Mouse (Mus musculus): ENCODE data around the gene Wnt3a.
"Not testable (repeated sequence)": the region's sequence is repeated elsewhere in the genome, so short reads cannot be mapped to it uniquely, and the experiment has no call there.

The Wnt3a gene

GRCm38 (mm10) chr11:59216955-59217354, 73.6 kb downstream of the Wnt3a start:
- no peak for DNase-seq

GRCm38 (mm10) chr11:59212892-59213494, 77.6 kb downstream of the Wnt3a start:
- DNase-seq, result no peak

DNA sequence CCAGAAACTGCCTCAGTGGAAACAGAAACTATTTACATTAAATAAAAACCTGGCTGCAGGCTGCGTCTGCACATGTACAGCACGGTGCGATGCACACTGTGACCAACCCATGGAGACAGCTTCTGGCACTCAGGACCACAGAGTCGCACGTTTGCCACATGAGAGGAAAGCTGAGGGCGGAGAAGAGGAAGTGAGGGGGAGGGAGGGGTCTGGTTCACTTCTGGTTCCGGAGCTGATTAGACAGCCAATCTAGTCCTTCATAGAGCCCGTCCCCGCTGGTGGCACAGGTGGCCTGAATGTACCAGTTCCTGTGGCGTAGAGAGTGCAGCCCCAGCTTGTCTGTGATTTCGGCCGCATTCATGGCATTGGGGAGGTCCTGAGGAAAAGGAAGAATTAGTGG, 78.2 kb downstream of the Wnt3a start:
- peak; percentile 59 for DNase-seq

- not testable (repeated sequence) for DNase-seq
Measured at GRCm38 (mm10) chr11:59211561-59211960, 79.0 kb downstream of the Wnt3a start.

DNA sequence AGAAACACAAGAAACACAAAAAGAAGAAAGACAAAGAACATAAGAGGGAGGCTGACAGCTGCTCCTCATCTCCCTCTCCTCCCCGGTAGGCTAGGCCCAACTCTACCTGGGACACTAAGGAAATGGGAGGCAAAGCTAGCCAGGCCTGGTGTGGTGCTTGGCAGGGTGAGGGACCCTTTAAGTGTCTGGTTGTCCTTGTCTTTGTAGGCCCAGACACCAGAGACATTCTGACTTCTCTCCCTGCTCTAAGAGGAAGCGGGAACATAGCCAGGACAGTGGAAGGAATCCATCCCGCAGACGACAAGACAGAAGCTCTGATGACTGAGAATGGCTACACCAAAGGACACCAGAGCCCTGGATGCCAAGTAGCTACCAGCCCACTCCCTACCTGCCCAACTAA, 80.5 kb downstream of the Wnt3a start:
- no peak for DNase-seq

GRCm38 (mm10) chr11:59209580-59209979, 81.0 kb downstream of the Wnt3a start:
- no peak for DNase-seq

DNA sequence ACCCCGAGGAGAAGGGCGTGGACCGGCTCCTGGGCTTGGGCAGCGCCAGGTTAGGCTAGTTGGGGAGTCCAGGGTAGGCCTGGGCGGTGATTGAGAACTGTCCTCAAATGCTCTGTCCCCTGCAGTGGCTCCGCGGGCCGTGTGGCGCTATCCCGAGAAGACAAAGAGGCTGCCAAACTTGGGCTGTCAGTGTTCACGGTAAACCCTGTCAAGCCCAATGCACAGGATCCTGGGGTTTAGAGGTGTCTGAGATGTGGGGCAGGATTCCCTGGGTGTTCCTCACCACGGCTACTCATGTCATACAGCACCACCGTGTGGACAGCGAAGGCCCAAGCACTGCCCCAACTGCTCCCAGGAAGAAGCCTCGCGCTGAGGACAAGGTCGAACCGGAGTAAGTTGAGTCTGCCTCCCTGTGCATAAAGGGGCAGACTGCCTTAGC, 81.5 kb downstream of the Wnt3a start:
- peak; percentile 58 for DNase-seq

GRCm38 (mm10) chr11:59208153-59208831, 82.3 kb downstream of the Wnt3a start, which contains the start of gene 2310033P09Rik:
2310033P09Rik (plus strand) TSS chr11:59208321.
- DNase-seq, result peak; percentile 92

- peak; percentile 95 for DNase-seq
Measured at GRCm38 (mm10) chr11:59202081-59202995, 88.2 kb downstream of the Wnt3a start, which contains the start of gene Mrpl55. Mrpl55 (plus strand) TSS chr11:59202486.

- DNase-seq, result no peak
Measured at GRCm38 (mm10) chr11:59201216-59202002, 89.1 kb downstream of the Wnt3a start.

Measured in thymus, postnatal 14 days (tissue).